Mouse (Mus musculus) intestine, embryonic 14.5 days (tissue): ENCODE measurements around the gene 4930402K13Rik. TPM values are rescaled to one million over a fixed set of nuclear protein-coding genes. Genes with fewer than 3 reads are reported as not detected.

Source experiments
- ATAC-seq: fragments of 200-750 bp; cut with Nextera tagmentation; replicated peaks from 2 replicates; pipeline ENCODE4 v1.8.0; 2017; ENCODE audit warnings: low read depth, moderate number of reproducible peaks, moderate TSS enrichment, moderate library complexity; ENCODE audit not compliant: low FRiP score, low TSS enrichment
- DNase-seq: peaks from one replicate; pipeline ENCODE4 v3.0.0-alpha.2; 2018; ENCODE audit warnings: low spot score
- H3K27ac ChIP-seq: fragments of 300-500 bp; sonication (generic); 2 replicates; pipeline ENCODE4 v1.5.1; 2014; ENCODE audit warnings: low read depth, mild to moderate bottlenecking, control low read depth
- H3K27me3 ChIP-seq: fragments of 300-500 bp; sonication (generic); replicated peaks from 2 replicates; pipeline ENCODE4 v1.6.1; 2014; ENCODE audit warnings: low read length, control low read depth; ENCODE audit not compliant: control insufficient read depth, insufficient read depth
- H3K36me3 ChIP-seq: fragments of 300-500 bp; sonication (generic); 2 replicates; pipeline ENCODE4 v1.6.1; 2014; ENCODE audit warnings: low read length, control low read depth; ENCODE audit not compliant: control insufficient read depth, insufficient read depth
- H3K4me1 ChIP-seq: fragments of 300-500 bp; sonication (generic); replicated peaks from 2 replicates; pipeline ENCODE4 v1.6.1; 2014; ENCODE audit warnings: low read length, control low read depth, mixed read lengths; ENCODE audit not compliant: control insufficient read depth, insufficient read depth
- H3K4me2 ChIP-seq: fragments of 300-500 bp; sonication (generic); 2 replicates; pipeline ENCODE4 v1.6.1; 2014; ENCODE audit warnings: low read length
- H3K4me3 ChIP-seq: fragments of 300-500 bp; sonication (generic); 2 replicates; pipeline ENCODE4 v1.5.1; 2014; ENCODE audit warnings: low read depth, low read length, control low read depth, mixed read lengths
- H3K9ac ChIP-seq: fragments of 300-500 bp; sonication (generic); 2 replicates; pipeline ENCODE4 v1.6.1; 2014; ENCODE audit warnings: mild to moderate bottlenecking, low read length
- H3K9me3 ChIP-seq: fragments of 300-500 bp; sonication (generic); 2 replicates; pipeline ENCODE4 v1.6.1; 2016; ENCODE audit warnings: low read length, control low read depth; ENCODE audit not compliant: control insufficient read depth
- WGBS: fragments of 180-500 bp; shearing (Covaris S2); extraction: QIAGEN DNeasy Blood & Tissue Kit; methylation state at CpG from one replicate; pipeline ENCODE4 v1.1.7; 2014; 5-methylcytosine and 5-hydroxymethylcytosine counted together
- polyA plus RNA-seq: library from polyadenylated mRNA; unstranded; fragments of >200 nt; fragmentation: Nextera tagmentation; extraction: Ambion mirVana; gene quantifications from 2 replicates; pipeline ENCODE4 v1.2.1, GENCODE M21; 2014

The 4930402K13Rik gene
- polyA plus RNA-seq, 1 experiment from 2014 or later: not detected

DNA sequence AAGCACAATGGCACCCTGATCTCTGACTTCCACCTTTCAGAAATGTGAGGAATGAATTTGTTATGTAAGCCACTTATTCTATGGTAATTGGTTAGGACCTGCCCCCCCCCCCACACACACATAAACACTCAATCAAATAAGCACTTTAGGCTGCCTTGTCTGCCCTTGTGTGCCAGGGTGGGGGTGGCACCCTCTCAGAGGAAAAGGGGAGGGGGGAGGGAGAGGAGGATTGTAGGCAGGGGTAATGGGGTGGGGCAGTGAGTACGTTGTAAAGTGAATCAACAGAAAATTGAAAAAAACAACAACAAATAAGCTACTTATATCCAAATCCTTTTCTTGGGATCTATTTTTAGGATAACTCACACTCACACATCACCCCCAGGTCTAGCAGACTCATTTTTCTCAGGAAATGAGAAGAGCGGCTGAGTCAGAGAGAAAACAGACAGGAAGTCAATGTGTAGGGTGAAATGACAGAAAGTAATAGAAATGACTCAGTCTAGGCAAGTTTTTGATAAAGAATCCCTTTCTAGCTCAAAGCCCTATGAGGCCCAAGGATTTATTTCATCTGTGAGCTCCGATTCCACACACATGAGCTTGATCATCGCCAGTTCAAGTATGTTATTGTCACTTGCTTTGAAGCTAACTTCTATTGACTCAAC is 35.1 kb downstream of the 4930402K13Rik start:
- H3K36me3 ChIP-seq: no peaks in the 10 kb centered on the region
- no peak overlapping the region for H3K27ac ChIP-seq
- H3K27me3 ChIP-seq: no peaks in the 10 kb centered on the region
- H3K9me3 ChIP-seq: no peaks in the 10 kb centered on the region
- no peak for ATAC-seq
- no peak overlapping the region for H3K9ac ChIP-seq
- no peak overlapping the region for H3K4me2 ChIP-seq
- no peak for DNase-seq
- no peaks in the 10 kb centered on the region for H3K4me1 ChIP-seq
- no peak overlapping the region for H3K4me3 ChIP-seq
- 71% methylated on average over 4 of the region's 4 CpGs for WGBS

DNA sequence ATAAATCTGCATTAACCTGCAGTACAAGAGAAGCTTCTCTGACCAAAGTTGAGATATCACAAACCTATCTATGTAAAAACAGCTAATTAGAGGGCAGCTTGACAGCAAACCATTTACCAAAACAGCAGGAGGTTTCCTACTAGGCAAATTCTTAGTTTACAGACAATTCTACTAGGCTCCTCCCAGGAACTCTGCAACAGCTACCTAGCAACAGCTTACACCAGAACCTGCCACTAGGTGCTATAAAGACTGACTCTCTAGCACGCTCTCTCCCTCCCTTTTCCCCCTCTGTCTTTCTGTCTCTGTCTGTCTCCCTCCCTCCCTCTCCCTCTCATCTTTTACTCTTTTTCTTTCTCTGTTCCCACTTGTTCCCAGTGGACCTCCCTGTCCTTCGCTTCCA is 38.3 kb downstream of the 4930402K13Rik start:
- Histone ChIP-seq H3K36me3 (no peaks in the 10 kb centered on the region), H3K4me3 (no peak overlapping the region), H3K27ac (no peak overlapping the region), H3K9me3 (no peaks in the 10 kb centered on the region), H3K4me2 (no peak overlapping the region), H3K27me3 (no peaks in the 10 kb centered on the region), H3K4me1 (no peaks in the 10 kb centered on the region), H3K9ac (no peak overlapping the region)
- ATAC-seq: no peak
- 37% methylated on average over 2 of the region's 2 CpGs for WGBS
- no peak for DNase-seq

Other genes starting within 250 kb of the 4930402K13Rik start
- not detected in 2 replicates for gene Gm5751, start 230.3 kb upstream of the 4930402K13Rik start, polyA plus RNA-seq
- 3.8 and 4.1 TPM in 2 replicates for gene B630019K06Rik, start 212.2 kb upstream of the 4930402K13Rik start, polyA plus RNA-seq
- not detected in 2 replicates for gene Fthl17b, start 141.6 kb upstream of the 4930402K13Rik start, polyA plus RNA-seq
- not detected in 2 replicates for gene Fthl17c, start 128.0 kb upstream of the 4930402K13Rik start, polyA plus RNA-seq
- not detected in 2 replicates for gene Fthl17d, start 117.8 kb upstream of the 4930402K13Rik start, polyA plus RNA-seq
- not detected in 2 replicates for gene Fthl17e, start 71.1 kb upstream of the 4930402K13Rik start, polyA plus RNA-seq
- gene Fthl17f, start 41.5 kb upstream of the 4930402K13Rik start, polyA plus RNA-seq: not detected in 2 replicates
- 0.70 and 0.87 TPM in 2 replicates for gene Lancl3, start 95.3 kb downstream of the 4930402K13Rik start, polyA plus RNA-seq
- gene Gm14862, start 152.3 kb downstream of the 4930402K13Rik start, polyA plus RNA-seq: not detected in 2 replicates
- gene Xk, start 168.2 kb downstream of the 4930402K13Rik start, polyA plus RNA-seq: 4.2 and 4.6 TPM in 2 replicates
- not detected in 2 replicates for gene H2al1m, start 179.2 kb downstream of the 4930402K13Rik start, polyA plus RNA-seq
- gene H2al1k, start 246.1 kb downstream of the 4930402K13Rik start, polyA plus RNA-seq: not detected in 2 replicates